Mouse (Mus musculus) midbrain, embryonic 12.5 days (tissue): ENCODE data around the gene Kmt2c. TPM values are rescaled to one million over a fixed set of nuclear protein-coding genes. Genes with fewer than 3 reads are reported as not detected.

Source experiments
- ATAC-seq: fragments of 200-750 bp; cut with Nextera tagmentation; 2 replicates; pipeline ENCODE4 v1.8.0; 2017; ENCODE audit warnings: low read depth, moderate TSS enrichment, moderate library complexity; ENCODE audit not compliant: low FRiP score
- H3K27ac ChIP-seq: fragments of 300-500 bp; sonication (generic); replicated peaks from 2 replicates; pipeline ENCODE4 v1.5.1; 2016; ENCODE audit warnings: mild to moderate bottlenecking
- H3K27me3 ChIP-seq: fragments of 300-500 bp; sonication (generic); 2 replicates; pipeline ENCODE4 v1.6.1; 2016; ENCODE audit warnings: mild to moderate bottlenecking
- H3K36me3 ChIP-seq: fragments of 300-500 bp; sonication (generic); 2 replicates; pipeline ENCODE4 v1.6.1; 2016
- H3K4me1 ChIP-seq: fragments of 300-500 bp; sonication (generic); 2 replicates; pipeline ENCODE4 v1.6.1; 2016
- H3K4me2 ChIP-seq: fragments of 300-500 bp; sonication (generic); replicated peaks from 2 replicates; pipeline ENCODE4 v1.6.1; 2016; ENCODE audit warnings: mild to moderate bottlenecking, moderate library complexity
- H3K4me3 ChIP-seq: fragments of 300-500 bp; sonication (generic); 2 replicates; pipeline ENCODE4 v1.5.1; 2016; ENCODE audit warnings: mild to moderate bottlenecking
- H3K9ac ChIP-seq: fragments of 300-500 bp; sonication (generic); replicated peaks from 2 replicates; pipeline ENCODE4 v1.6.1; 2016; ENCODE audit warnings: mild to moderate bottlenecking, moderate library complexity
- H3K9me3 ChIP-seq: fragments of 300-500 bp; sonication (generic); 2 replicates; pipeline ENCODE4 v1.6.1; 2016; ENCODE audit warnings: mild to moderate bottlenecking
- WGBS: fragments of 180-500 bp; shearing (Covaris S2); methylation state at CpG from one replicate; pipeline ENCODE4 v1.1.7; 2016; 5-methylcytosine and 5-hydroxymethylcytosine counted together
- polyA plus RNA-seq: library from polyadenylated mRNA; unstranded; fragments of >200 nt; fragmentation: Nextera tagmentation; extraction: Ambion mirVana; gene quantifications from 2 replicates; pipeline ENCODE4 v1.2.1, GENCODE M21; 2016

Gene Kmt2c
- polyA plus RNA-seq, 1 experiment from 2014 or later = 25.4 TPM

DNA sequence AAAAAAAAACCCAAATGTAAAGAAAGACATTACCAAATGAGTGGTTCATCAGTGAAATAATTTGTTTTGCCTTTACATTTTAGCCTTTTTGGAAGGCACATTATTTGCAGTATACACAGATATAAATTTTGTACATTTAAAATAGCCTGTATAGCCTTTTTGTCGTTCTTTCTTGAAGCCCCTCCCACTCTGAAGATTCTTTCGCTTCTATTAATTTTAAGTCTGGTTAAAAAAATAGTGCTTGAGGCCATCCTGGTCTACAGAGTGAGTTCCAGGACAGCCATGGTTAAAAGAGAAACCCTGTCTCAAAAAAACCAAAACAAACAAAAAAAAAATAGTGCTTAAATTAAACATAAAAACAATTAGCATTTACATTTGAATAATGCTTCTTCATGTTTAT, 32.0 kb upstream of the Kmt2c start:
- H3K36me3 ChIP-seq = no peaks in the 10 kb centered on the region
- peaks cover 12% of the 10 kb centered on the region for H3K4me1 ChIP-seq
- peak overlapping the region; percentile 60 for H3K4me2 ChIP-seq
- no peaks in the 10 kb centered on the region for H3K27me3 ChIP-seq
- no peaks in the 10 kb centered on the region for H3K9me3 ChIP-seq
- ATAC-seq = no peak
- WGBS = 32% methylated on average over 2 of the region's 2 CpGs
- peak overlapping the region; percentile 71; the same call in 1 of the 2 replicates for H3K9ac ChIP-seq
- H3K27ac ChIP-seq = peak overlapping the region; percentile 95; the same call in 1 of the 2 replicates
- peak overlapping the region; percentile 71 for H3K4me3 ChIP-seq

DNA sequence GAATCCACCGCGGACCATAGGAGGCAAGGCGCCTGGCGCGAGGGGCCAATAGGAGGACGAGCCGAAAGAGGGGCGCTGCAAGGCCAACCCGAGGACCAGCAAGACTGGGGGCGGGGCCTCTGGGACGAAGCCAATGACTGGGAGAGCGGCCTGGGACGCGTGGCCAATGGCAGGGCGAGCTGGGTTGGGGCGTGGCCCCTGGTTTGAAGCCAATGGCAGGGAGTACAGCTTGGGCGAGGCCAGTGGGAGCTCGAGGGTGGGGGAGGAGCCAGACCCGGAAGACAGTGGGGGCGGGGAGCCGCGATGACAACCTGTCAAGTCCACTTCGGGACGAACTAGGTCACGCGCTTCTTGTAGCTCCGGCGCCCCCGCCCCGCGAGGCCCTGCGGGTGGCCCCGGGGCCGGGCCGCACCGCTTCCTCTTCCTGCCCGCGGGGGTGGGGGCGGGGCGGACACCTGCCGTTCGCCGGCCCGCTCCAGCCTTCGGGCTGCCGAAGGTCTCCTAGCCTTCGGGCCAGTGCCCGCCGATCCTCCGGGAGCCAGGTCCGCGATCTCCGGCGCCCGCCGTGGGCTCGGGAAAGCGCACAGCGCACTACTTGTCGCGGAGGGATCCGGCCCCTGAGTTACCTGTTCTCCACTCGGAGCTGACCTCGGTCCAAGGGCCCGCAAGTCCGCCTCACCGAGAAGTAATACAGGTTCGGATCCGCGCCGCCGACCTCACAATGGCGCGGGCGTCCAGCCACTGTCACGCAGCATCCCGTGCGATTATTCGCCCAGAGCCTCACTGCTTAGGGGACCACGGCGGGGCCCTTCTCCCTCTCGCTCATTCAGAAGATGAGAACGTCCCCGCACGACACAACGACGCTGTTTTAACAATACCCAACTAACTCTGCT, 31.2 kb upstream of the Kmt2c start:
- WGBS = under 1% methylated on average over 85 of the region's 87 CpGs
- no peaks in the 10 kb centered on the region for H3K27me3 ChIP-seq
- H3K36me3 ChIP-seq = no peaks in the 10 kb centered on the region
- H3K4me3 ChIP-seq = peak overlapping the region; percentile 71
- peak; percentile 100 for ATAC-seq
- H3K9me3 ChIP-seq = no peaks in the 10 kb centered on the region
- H3K4me1 ChIP-seq = peaks cover 12% of the 10 kb centered on the region
- peak overlapping the region; percentile 71 for H3K9ac ChIP-seq
- H3K4me2 ChIP-seq = peak overlapping the region; percentile 60
- peak overlapping the region; percentile 95 for H3K27ac ChIP-seq

- no peaks in the 10 kb centered on the region for H3K9me3 ChIP-seq
- peak overlapping the region; percentile 60 for H3K4me2 ChIP-seq
- no peak for ATAC-seq
- peaks cover 12% of the 10 kb centered on the region for H3K4me1 ChIP-seq
- no peaks in the 10 kb centered on the region for H3K36me3 ChIP-seq
- H3K9ac ChIP-seq = peak overlapping the region; percentile 54
- peak overlapping the region; percentile 71 for H3K4me3 ChIP-seq
- H3K27me3 ChIP-seq = no peaks in the 10 kb centered on the region
- H3K27ac ChIP-seq = peak overlapping the region; percentile 71
- 11% methylated on average over 22 of the region's 22 CpGs for whole genome bisulfite sequencing
Observed at GRCm38 (mm10) chr5:25528851-25529528, 30.4 kb upstream of the Kmt2c start.

DNA sequence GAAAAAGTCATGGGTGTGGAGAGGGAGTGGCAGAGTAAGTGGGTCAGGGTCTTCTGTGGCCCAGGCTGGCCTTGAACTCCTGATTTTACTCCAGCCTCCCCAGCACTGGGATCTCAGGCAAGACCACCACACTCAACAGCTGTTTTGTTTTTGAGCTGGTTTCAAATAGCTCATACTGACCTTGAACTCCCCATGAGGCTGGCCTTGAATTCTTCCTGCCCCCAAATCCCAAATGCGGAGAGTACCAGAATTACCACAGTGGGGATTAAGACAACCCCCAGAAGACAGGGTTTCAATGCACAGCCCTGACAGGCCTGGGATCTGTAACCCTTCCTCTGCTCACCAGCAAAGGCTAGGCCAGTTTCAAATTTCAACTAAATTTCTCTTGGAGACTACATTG, 29.4 kb upstream of the Kmt2c start:
- Histone ChIP-seq H3K4me1 (peaks cover 12% of the 10 kb centered on the region), H3K9me3 (no peaks in the 10 kb centered on the region), H3K27ac (no peak overlapping the region), H3K36me3 (no peaks in the 10 kb centered on the region), H3K4me2 (no peak overlapping the region), H3K4me3 (no peak overlapping the region), H3K27me3 (no peaks in the 10 kb centered on the region), H3K9ac (no peak overlapping the region)
- 33% methylated on average over 1 of the region's 1 CpGs for WGBS
- no peak for ATAC-seq

- ATAC-seq = no peak
- Histone ChIP-seq H3K4me2 (no peak overlapping the region), H3K9ac (0 out of 2 replicates have a peak overlapping the region, but pooled peaks have one; percentile 31), H3K4me1 (peaks cover 12% of the 10 kb centered on the region), H3K27ac (no peak overlapping the region), H3K27me3 (no peaks in the 10 kb centered on the region), H3K36me3 (no peaks in the 10 kb centered on the region), H3K9me3 (no peaks in the 10 kb centered on the region), H3K4me3 (no peak overlapping the region)
- 50% methylated on average over 4 of the region's 4 CpGs for WGBS
Observed at GRCm38 (mm10) chr5:25526926-25527325, 28.3 kb upstream of the Kmt2c start.

GRCm38 (mm10) chr5:25526116-25526515, 27.5 kb upstream of the Kmt2c start:
- no peak overlapping the region for H3K9ac ChIP-seq
- H3K4me2 ChIP-seq = no peak overlapping the region
- no peak for ATAC-seq
- no peaks in the 10 kb centered on the region for H3K36me3 ChIP-seq
- H3K27ac ChIP-seq = no peak overlapping the region
- H3K27me3 ChIP-seq = no peaks in the 10 kb centered on the region
- WGBS = 60% methylated on average over 5 of the region's 5 CpGs
- H3K4me3 ChIP-seq = no peak overlapping the region
- H3K9me3 ChIP-seq = no peaks in the 10 kb centered on the region
- peaks cover 12% of the 10 kb centered on the region for H3K4me1 ChIP-seq

DNA sequence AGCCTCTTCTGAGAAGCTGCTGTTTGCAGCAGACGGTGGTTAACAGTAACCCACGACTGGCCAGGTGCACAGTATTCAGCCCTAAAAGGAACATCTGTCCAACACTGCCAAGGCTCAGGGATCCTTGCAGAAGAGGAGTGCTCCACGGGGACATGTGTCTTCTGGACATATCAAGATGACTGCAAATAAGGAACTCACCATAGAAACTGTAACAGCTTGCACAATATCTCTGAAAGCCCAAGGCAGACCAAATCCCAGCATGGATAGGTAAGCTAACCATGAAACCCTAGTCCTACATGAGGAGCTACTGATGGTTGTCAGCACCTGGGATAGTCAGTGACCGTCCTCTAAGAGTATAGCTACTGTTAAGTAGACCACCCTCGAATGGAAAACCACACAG, 22.9 kb upstream of the Kmt2c start:
- Histone ChIP-seq H3K9me3 (no peaks in the 10 kb centered on the region), H3K27ac (no peak overlapping the region), H3K9ac (no peak overlapping the region), H3K36me3 (no peaks in the 10 kb centered on the region), H3K4me3 (no peak overlapping the region), H3K27me3 (no peaks in the 10 kb centered on the region), H3K4me2 (no peak overlapping the region), H3K4me1 (no peaks in the 10 kb centered on the region)
- 89% methylated on average over 5 of the region's 5 CpGs for WGBS
- no peak for ATAC-seq

- H3K4me1 ChIP-seq = no peaks in the 10 kb centered on the region
- H3K27ac ChIP-seq = no peak overlapping the region
- no peak overlapping the region for H3K4me2 ChIP-seq
- ATAC-seq = no peak
- no peaks in the 10 kb centered on the region for H3K27me3 ChIP-seq
- no peaks in the 10 kb centered on the region for H3K9me3 ChIP-seq
- WGBS = 77% methylated on average over 3 of the region's 3 CpGs
- no peak overlapping the region for H3K9ac ChIP-seq
- no peaks in the 10 kb centered on the region for H3K36me3 ChIP-seq
- H3K4me3 ChIP-seq = no peak overlapping the region
Observed at GRCm38 (mm10) chr5:25519820-25520219, 21.2 kb upstream of the Kmt2c start.

- no peak overlapping the region for H3K4me2 ChIP-seq
- no peaks in the 10 kb centered on the region for H3K27me3 ChIP-seq
- no peak overlapping the region for H3K27ac ChIP-seq
- no peaks in the 10 kb centered on the region for H3K36me3 ChIP-seq
- no peaks in the 10 kb centered on the region for H3K4me1 ChIP-seq
- no peak for ATAC-seq
- 84% methylated on average over 5 of the region's 5 CpGs for WGBS
- no peaks in the 10 kb centered on the region for H3K9me3 ChIP-seq
- H3K4me3 ChIP-seq = no peak overlapping the region
- no peak overlapping the region for H3K9ac ChIP-seq
Observed at GRCm38 (mm10) chr5:25517550-25517949, 19.0 kb upstream of the Kmt2c start.

- no peak for ATAC-seq
- Histone ChIP-seq H3K4me1 (no peaks in the 10 kb centered on the region), H3K9ac (no peak overlapping the region), H3K4me2 (no peak overlapping the region), H3K27me3 (no peaks in the 10 kb centered on the region), H3K36me3 (no peaks in the 10 kb centered on the region), H3K9me3 (no peaks in the 10 kb centered on the region), H3K27ac (no peak overlapping the region), H3K4me3 (no peak overlapping the region)
- WGBS = 93% methylated on average over 11 of the region's 11 CpGs
Observed at GRCm38 (mm10) chr5:25516301-25516895, 17.8 kb upstream of the Kmt2c start.

- H3K9me3 ChIP-seq = no peaks in the 10 kb centered on the region
- 90% methylated on average over 5 of the region's 5 CpGs for WGBS
- H3K4me3 ChIP-seq = no peak within 1 kb of the TSS
- H3K4me1 ChIP-seq = no peaks in the 10 kb centered on the region
- no peak for ATAC-seq
- H3K27ac ChIP-seq = no peak within 1 kb of the TSS
- H3K4me2 ChIP-seq = no peak within 1 kb of the TSS
- H3K36me3 ChIP-seq = no peaks in the 10 kb centered on the region
- no peaks in the 10 kb centered on the region for H3K27me3 ChIP-seq
- no peak within 1 kb of the TSS for H3K9ac ChIP-seq
Observed at GRCm38 (mm10) chr5:25515767-25516166, 17.2 kb upstream of the Kmt2c start, which contains the start of gene Cct8l1. Gene Cct8l1, plus strand, starts transcription at chr5:25516067.

GRCm38 (mm10) chr5:25506041-25506440, 7.5 kb upstream of the Kmt2c start:
- Histone ChIP-seq H3K9ac (no peak overlapping the region), H3K27ac (no peak overlapping the region), H3K9me3 (no peaks in the 10 kb centered on the region), H3K4me3 (no peak overlapping the region), H3K4me1 (no peaks in the 10 kb centered on the region), H3K27me3 (no peaks in the 10 kb centered on the region), H3K4me2 (no peak overlapping the region), H3K36me3 (no peaks in the 10 kb centered on the region)
- no peak for ATAC-seq
- WGBS = 93% methylated on average over 5 of the region's 5 CpGs
